In the genomic region with DNA sequence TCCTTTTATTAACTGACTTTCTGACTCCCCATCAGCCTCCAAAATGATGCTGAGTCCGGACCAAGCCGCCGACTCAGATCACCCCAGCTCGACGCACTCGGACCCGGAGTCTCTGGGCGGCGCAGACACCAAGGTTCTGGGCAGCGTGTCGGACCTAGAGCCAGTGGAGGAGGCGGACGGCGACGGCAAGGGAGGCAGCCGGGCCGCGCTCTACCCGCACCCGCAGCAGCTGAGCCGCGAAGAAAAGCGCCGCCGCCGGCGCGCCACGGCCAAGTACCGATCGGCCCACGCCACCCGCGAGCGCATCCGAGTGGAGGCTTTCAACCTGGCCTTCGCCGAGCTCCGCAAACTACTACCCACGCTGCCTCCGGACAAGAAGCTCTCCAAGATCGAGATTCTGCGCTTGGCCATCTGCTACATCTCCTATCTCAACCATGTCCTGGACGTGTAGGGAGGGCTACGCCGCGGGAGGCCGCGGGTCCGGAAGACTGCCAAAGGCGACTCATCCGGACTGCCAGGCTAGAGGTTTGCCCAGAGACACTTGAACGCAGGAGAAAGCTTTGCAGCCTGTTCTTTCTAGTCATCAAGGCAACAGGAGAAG, we compare ENCODE assay signal across 9 mouse cellular contexts. TPM values are rescaled to one million over a fixed set of nuclear protein-coding genes. Genes with fewer than 3 reads are reported as not detected.
A peak's percentile ranks its signal among the peaks of the same experiment; 100 is the strongest.
DNase-seq lines count a peak whose midpoint lies in the region; ATAC-seq and TF ChIP-seq lines count a peak whose summit lies in the region.
"Had no signal": no experiment of that assay in that cellular context is flagged by ENCODE, and none has a peak within 500 bp of the region (broad histone marks: within the 10 kb centered on the region; RNA-seq: fewer than 3 reads in every experiment).

No protein-coding gene starts in this region.

- no peak for DNase-seq in heart, adult 8-10 months (ENCODE audit: low spot score)
- DNase-seq in ZHBTc4 (ENCODE audit: low read depth, low spot score) (peak; percentile 57), MN1 (ENCODE audit: low spot score) (no peak)
- DNase-seq in embryo, embryonic 11 days = peak; percentile 55
- DNase-seq in hindbrain, postnatal 0 days (ENCODE audit: low spot score) = peak; percentile 73
- peak; percentile 69 for DNase-seq in midbrain, embryonic 10.5 days (ENCODE audit: low spot score)

- no peak for TF ChIP-seq CTCF in hindbrain, postnatal 0 days (IDR thresholded peaks at IDR 0.05; ENCODE audit: low read depth)

- no peak for ATAC-seq in heart, embryonic 15.5 days (replicated peaks; ENCODE audit: insufficient number of reproducible peaks, insufficient read depth, low FRiP score, low read depth)
- peak; percentile 48 for ATAC-seq in hindbrain, postnatal 0 days
- ATAC-seq in stomach, embryonic 16.5 days (ENCODE audit: insufficient read depth, low FRiP score) = no peak

- peak overlapping the region; percentile 41 for H3K4me3 ChIP-seq in heart, embryonic 15.5 days
- peak overlapping the region; percentile 58 for H3K4me3 ChIP-seq in hindbrain, postnatal 0 days (ENCODE audit: low read length)
- peak overlapping the region; percentile 57 for H3K4me3 ChIP-seq in midbrain, embryonic 10.5 days
- H3K4me3 ChIP-seq in stomach, embryonic 16.5 days (replicated peaks; ENCODE audit: low read length) = peak overlapping the region; percentile 38

- WGBS in heart, embryonic 15.5 days = under 1% methylated on average over 53 of the region's 53 CpGs
- under 1% methylated on average over 53 of the region's 53 CpGs for WGBS in hindbrain, postnatal 0 days
- WGBS in midbrain, embryonic 10.5 days = under 1% methylated on average over 53 of the region's 53 CpGs
- 1% methylated on average over 53 of the region's 53 CpGs for WGBS in stomach, embryonic 16.5 days

- peak overlapping the region; percentile 67 for H3K4me2 ChIP-seq in heart, embryonic 15.5 days
- H3K4me2 ChIP-seq in hindbrain, postnatal 0 days (ENCODE audit: low read depth, low read length) = peak overlapping the region; percentile 68
- H3K4me2 ChIP-seq in stomach, embryonic 16.5 days (ENCODE audit: low read depth, low read length) = peak overlapping the region; percentile 49

- peak overlapping the region; percentile 36; the same call in 1 of the 2 replicates for H3K9ac ChIP-seq in heart, embryonic 15.5 days
- peak overlapping the region; percentile 81 for H3K9ac ChIP-seq in hindbrain, postnatal 0 days (replicated peaks; ENCODE audit: low read length)
- peak overlapping the region; percentile 15; the same call in 1 of the 2 replicates for H3K9ac ChIP-seq in stomach, embryonic 16.5 days (ENCODE audit: low read length)

- no peaks in the 10 kb centered on the region for H3K36me3 ChIP-seq in heart, embryonic 15.5 days
- no peaks in the 10 kb centered on the region for H3K36me3 ChIP-seq in hindbrain, postnatal 0 days (ENCODE audit: insufficient read depth, low read length)
- no peaks in the 10 kb centered on the region for H3K36me3 ChIP-seq in midbrain, embryonic 10.5 days
- H3K36me3 ChIP-seq in stomach, embryonic 16.5 days (ENCODE audit: control insufficient read depth, insufficient read depth, low read length) = no peaks in the 10 kb centered on the region
- H3K36me3 ChIP-seq: G1E had no signal

- peaks cover 90% of the 10 kb centered on the region for H3K27me3 ChIP-seq in heart, embryonic 15.5 days
- H3K27me3 ChIP-seq in hindbrain, postnatal 0 days (ENCODE audit: insufficient read depth, low read length) = no peaks in the 10 kb centered on the region
- peaks cover 100% of the 10 kb centered on the region for H3K27me3 ChIP-seq in midbrain, embryonic 10.5 days (ENCODE audit: low read depth, poor library complexity, severe bottlenecking)
- H3K27me3 ChIP-seq in stomach, embryonic 16.5 days (ENCODE audit: control insufficient read depth, insufficient read depth, low read length) = peaks cover 63% of the 10 kb centered on the region

- no peaks in the 10 kb centered on the region for H3K9me3 ChIP-seq in heart, embryonic 15.5 days (replicated peaks)
- H3K9me3 ChIP-seq in hindbrain, postnatal 0 days (ENCODE audit: low read length) = no peaks in the 10 kb centered on the region
- H3K9me3 ChIP-seq in midbrain, embryonic 10.5 days (replicated peaks) = no peaks in the 10 kb centered on the region
- no peaks in the 10 kb centered on the region for H3K9me3 ChIP-seq in stomach, embryonic 16.5 days (replicated peaks; ENCODE audit: control insufficient read depth, low read length)

- peaks cover 22% of the 10 kb centered on the region for H3K4me1 ChIP-seq in heart, embryonic 15.5 days (replicated peaks)
- H3K4me1 ChIP-seq in hindbrain, postnatal 0 days (ENCODE audit: insufficient read depth, low read length) = no peaks in the 10 kb centered on the region; the same call in 1 of the 2 replicates
- peaks cover 23% of the 10 kb centered on the region for H3K4me1 ChIP-seq in midbrain, embryonic 10.5 days
- peaks cover 15% of the 10 kb centered on the region; the same call in 1 of the 2 replicates for H3K4me1 ChIP-seq in stomach, embryonic 16.5 days (ENCODE audit: control insufficient read depth, insufficient read depth, low read length)

- no peak overlapping the region for H3K27ac ChIP-seq in heart, embryonic 15.5 days
- H3K27ac ChIP-seq in hindbrain, postnatal 0 days = peak overlapping the region; percentile 96
- peak overlapping the region; percentile 86 for H3K27ac ChIP-seq in midbrain, embryonic 10.5 days (replicated peaks)
- no peak overlapping the region for H3K27ac ChIP-seq in stomach, embryonic 16.5 days (ENCODE audit: low read length)

RNA-seq across cellular contexts. Expression of gene Nhlh2, which starts 2.8 kb away (rescaled TPM):
- 0.15 TPM in 1 of 2 replicates, not detected in the other for polyA plus RNA-seq in heart, embryonic 15.5 days (2015; fragmentation: Nextera tagmentation; extraction: Ambion mirVana)
- total RNA-seq in heart, adult 8-10 months (2022) = not detected
- total RNA-seq in hindbrain, postnatal 0 days (2014; rRNA removed) = 30.3 and 31.9 TPM in 2 replicates
- polyA plus RNA-seq in hindbrain, postnatal 0 days (2015; fragmentation: Nextera tagmentation; extraction: Ambion mirVana) = 25.1 and 28.2 TPM in 2 replicates
- 33.8 and 58.4 TPM in 2 replicates for polyA plus RNA-seq in midbrain, embryonic 10.5 days (2016; fragmentation: Nextera tagmentation; extraction: Ambion mirVana)
- not detected in 2 replicates for polyA plus RNA-seq in stomach, embryonic 16.5 days (2015; fragmentation: Nextera tagmentation; extraction: Ambion mirVana)
- polyA plus RNA-seq: G1E had no signal

Comparison
In these comparisons a context has a peak if more than half of its experiments do, and no peak if none do; other contexts are left out.
1. H3K27ac ChIP-seq: peak in hindbrain, postnatal 0 days (single experiment) and midbrain, embryonic 10.5 days (single experiment); none in heart, embryonic 15.5 days (single experiment) and stomach, embryonic 16.5 days (single experiment).
2. H3K9ac ChIP-seq: peak in every context shown above with its lines; median percentile 81 in hindbrain, postnatal 0 days; 36 in heart, embryonic 15.5 days; 15 in stomach, embryonic 16.5 days.
3. DNase-seq: peak in ZHBTc4 (single experiment), embryo, embryonic 11 days (single experiment), hindbrain, postnatal 0 days (single experiment) and midbrain, embryonic 10.5 days (single experiment); none in heart, adult 8-10 months (single experiment) and MN1 (single experiment).
4. RNA of gene Nhlh2, which starts 2.8 kb away (polyA plus RNA-seq): 33.8 to 58.4 TPM in midbrain, embryonic 10.5 days and 25.1 to 28.2 TPM in hindbrain, postnatal 0 days; 0.15 TPM in heart, embryonic 15.5 days and not detected in stomach, embryonic 16.5 days; every median in the first group is over 10 times any median in the second.
5. Peak in every context shown above with its lines, with median percentiles within 50 percentile points of each other: H3K4me2 ChIP-seq and H3K4me3 ChIP-seq.